Mouse (Mus musculus): Measurements from ENCODE around the gene Rack1. TPM values are rescaled to one million over a fixed set of nuclear protein-coding genes. Genes with fewer than 3 reads are reported as not detected.
"Not testable (repeated sequence)": the region's sequence is repeated elsewhere in the genome, so short reads cannot be mapped to it uniquely, and the experiment has no call there.

The Rack1 gene
- polyA plus RNA-seq, 1 experiment from 2014 or later: 665 TPM

DNA sequence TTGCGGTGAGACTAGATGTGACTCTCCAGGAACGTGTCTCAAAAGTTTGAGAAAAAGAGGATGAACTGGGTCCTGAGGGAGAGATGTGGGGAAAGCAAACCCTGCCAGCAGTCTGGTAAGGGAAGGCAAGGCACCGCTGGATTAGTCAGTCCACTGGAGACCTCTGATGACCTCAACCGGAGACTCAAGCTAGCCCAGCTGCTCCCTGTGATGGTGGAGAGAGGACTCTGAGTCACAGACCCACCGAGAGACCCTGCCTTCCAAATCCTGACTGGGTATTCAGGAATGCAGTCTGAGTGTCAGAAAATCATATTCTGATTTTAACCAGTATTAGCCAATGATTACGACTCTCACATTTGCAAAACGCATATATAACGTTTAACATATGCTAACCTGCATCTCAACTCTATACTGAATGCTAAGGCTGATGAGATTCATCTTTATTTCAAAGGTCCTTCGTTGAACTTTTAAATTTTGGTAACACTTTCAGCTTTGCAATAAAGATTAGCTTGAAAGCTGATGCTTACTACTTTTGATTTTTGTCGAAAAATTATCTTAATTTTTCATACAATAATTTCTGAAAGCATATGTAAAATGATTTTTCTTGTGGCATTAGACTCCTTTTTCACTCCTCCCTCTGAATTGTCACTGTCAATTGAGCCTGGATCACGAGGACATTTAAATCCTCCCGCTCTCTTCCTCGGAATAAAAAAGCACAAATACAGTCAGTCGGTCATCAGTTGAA is 22.8 kb downstream of the Rack1 start:
- Histone ChIP-seq H3K4me3 (peak overlapping the region; percentile 42), H3K36me3 (no peaks in the 10 kb centered on the region), H3K9ac (no peak overlapping the region), H3K4me1 (peaks cover 6% of the 10 kb centered on the region; the same call in 1 of the 2 replicates), H3K27ac (no peak overlapping the region), H3K4me2 (replicated peaks) (peak overlapping the region; percentile 69), H3K27me3 (peaks cover 14% of the 10 kb centered on the region), H3K9me3 (no peaks in the 10 kb centered on the region)
- no peak for ATAC-seq (ENCODE audit: insufficient number of reproducible peaks, insufficient read depth, low FRiP score, low TSS enrichment)
- WGBS: 28% methylated on average over 14 of the region's 14 CpGs

DNA sequence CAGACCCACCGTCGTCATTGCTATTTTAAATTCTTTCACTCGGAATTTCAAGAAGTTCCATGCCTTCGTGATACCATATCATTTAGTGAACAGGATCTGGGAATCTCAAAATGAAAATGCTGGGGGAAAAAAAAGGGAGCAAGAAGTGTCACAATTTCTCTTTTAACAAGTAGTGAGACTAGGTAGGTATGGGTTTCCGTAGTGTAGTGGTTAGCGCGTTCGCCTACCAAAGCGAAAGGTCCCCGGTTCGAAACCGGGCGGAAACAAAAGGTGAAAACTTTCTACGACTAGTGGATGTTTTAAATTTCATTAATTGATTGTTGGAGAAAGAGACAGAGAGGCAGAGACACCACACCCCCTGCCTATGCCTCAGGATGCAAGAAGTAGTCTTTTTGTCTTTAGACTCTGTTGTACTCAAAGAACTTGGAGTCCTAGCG is 23.4 kb downstream of the Rack1 start:
- Histone ChIP-seq H3K36me3 (no peaks in the 10 kb centered on the region), H3K4me1 (peaks cover 6% of the 10 kb centered on the region; the same call in 1 of the 2 replicates), H3K4me2 (replicated peaks) (peak overlapping the region; percentile 69), H3K9me3 (no peaks in the 10 kb centered on the region), H3K27me3 (peaks cover 14% of the 10 kb centered on the region), H3K9ac (peak overlapping the region; percentile 27; the same call in 1 of the 2 replicates), H3K4me3 (peak overlapping the region; percentile 42), H3K27ac (no peak overlapping the region)
- no peak for ATAC-seq (ENCODE audit: insufficient number of reproducible peaks, insufficient read depth, low FRiP score, low TSS enrichment)
- WGBS: under 1% methylated on average over 15 of the region's 15 CpGs

DNA sequence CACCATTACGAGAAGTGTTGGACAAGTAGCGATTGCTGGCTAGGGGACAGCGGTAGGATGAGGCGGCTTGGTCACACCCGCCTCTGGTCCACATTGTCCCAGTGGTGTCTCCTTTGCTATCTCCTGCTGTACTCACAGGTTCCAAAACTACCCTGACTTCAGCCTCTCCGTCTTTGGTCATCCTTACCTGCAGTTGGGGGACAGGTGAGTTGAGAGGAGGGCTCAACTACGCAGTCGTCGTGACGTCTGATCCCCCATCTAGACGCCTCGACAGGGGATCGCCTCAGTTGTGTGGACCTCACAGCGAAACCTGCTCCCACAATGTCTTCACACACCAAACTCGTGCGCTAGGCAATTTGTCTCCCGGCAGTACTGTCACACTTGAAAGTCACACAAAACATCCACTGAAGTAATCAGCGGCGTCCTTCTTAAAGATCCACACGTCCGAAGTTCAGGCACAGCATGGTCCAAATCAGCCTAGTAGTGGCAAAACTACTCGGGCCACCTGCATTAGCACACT is 24.2 kb downstream of the Rack1 start:
- WGBS: 5% methylated on average over 22 of the region's 22 CpGs
- Histone ChIP-seq H3K4me1 (peaks cover 6% of the 10 kb centered on the region; the same call in 1 of the 2 replicates), H3K4me2 (replicated peaks) (peak overlapping the region; percentile 69), H3K27ac (no peak overlapping the region), H3K27me3 (peaks cover 14% of the 10 kb centered on the region), H3K4me3 (peak overlapping the region; percentile 42), H3K36me3 (no peaks in the 10 kb centered on the region), H3K9me3 (no peaks in the 10 kb centered on the region), H3K9ac (peak overlapping the region; percentile 27; the same call in 1 of the 2 replicates)
- ATAC-seq (ENCODE audit: insufficient number of reproducible peaks, insufficient read depth, low FRiP score, low TSS enrichment): no peak

DNA sequence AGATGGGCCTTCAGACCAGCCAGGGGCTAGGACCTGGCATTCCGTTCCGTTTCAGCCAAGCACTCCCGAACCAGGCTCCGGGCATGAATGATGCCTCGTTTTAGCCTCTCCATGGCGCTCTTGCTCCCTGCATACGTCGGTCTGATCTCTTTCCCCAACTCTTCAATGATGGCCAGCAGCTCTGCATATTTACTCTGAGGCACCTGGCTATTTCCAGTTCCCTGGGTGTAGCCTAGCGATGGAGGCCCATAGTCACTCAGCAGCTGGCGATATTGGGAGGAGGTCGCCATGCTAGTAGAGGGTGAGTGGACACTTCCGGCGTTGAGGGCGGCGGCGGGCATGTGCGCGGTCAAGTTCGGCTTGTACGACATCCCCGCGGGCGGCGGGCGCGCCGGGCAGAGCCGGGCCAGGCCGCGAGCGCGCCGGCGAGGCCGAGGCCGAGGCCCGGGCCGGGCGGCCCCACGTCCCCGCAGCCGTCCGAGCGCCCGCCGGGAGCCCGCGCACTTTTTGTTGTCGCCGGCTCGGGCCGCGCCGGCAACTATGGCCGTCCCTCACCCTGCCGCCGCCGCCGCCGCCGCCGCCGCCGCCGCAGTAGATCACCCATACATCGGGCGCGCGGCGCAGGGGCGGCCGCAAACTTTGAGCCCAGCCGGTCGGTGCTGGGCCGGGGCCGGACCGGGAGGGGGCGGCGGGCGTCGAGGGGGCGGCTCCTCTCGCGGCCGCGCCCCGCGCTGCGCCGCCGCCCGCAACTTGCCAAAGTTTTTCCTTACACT is 26.0 kb downstream of the Rack1 start, which contains the start of the genes Trim7 and Gm12184:
TSS of gene Trim7 (plus strand) at position 162 of the 773 bp plus-strand sequence.
TSS of gene Gm12184 (minus strand) at position 677 of the 773 bp plus-strand sequence.
- Histone ChIP-seq H3K9ac (peak within 1 kb of the TSS; percentile 45; the same call in 1 of the 2 replicates), H3K27me3 (peaks cover 14% of the 10 kb centered on the region), H3K4me2 (replicated peaks) (peak within 1 kb of the TSS; percentile 69), H3K4me3 (peak within 1 kb of the TSS; percentile 40)
- H3K27ac ChIP-seq, H3K4me1 ChIP-seq, H3K36me3 ChIP-seq, H3K9me3 ChIP-seq: not testable (repeated sequence)
- WGBS: under 1% methylated on average over 59 of the region's 92 CpGs
- ATAC-seq (ENCODE audit: insufficient number of reproducible peaks, insufficient read depth, low FRiP score, low TSS enrichment): peak; percentile 76

DNA sequence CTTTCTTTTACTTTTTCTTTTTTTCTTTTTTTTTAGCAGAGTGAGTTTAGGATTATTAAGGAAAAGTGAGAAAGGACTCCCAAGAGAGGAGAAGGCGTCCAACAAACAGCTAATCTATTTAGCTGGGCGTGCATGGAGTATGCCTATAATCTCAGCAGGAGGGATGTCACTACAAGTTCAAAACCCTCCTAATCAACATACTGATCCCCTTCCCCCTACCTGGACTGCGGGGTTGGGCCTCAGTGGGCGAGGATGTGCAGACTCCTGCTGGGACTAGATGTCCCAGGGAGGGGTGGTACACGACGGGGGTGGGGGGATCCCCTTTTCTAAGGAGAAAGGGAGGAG is 26.6 kb downstream of the Rack1 start:
- H3K4me1 ChIP-seq: peaks cover 6% of the 10 kb centered on the region; the same call in 1 of the 2 replicates
- H3K36me3 ChIP-seq: no peaks in the 10 kb centered on the region
- H3K4me3 ChIP-seq: peak overlapping the region; percentile 40
- no peak overlapping the region for H3K27ac ChIP-seq
- no peak for ATAC-seq (ENCODE audit: insufficient number of reproducible peaks, insufficient read depth, low FRiP score, low TSS enrichment)
- peak overlapping the region; percentile 55 for H3K4me2 ChIP-seq (replicated peaks)
- peak overlapping the region; percentile 45; the same call in 1 of the 2 replicates for H3K9ac ChIP-seq
- H3K9me3 ChIP-seq: no peaks in the 10 kb centered on the region
- H3K27me3 ChIP-seq: peaks cover 14% of the 10 kb centered on the region
- WGBS: 5% methylated on average over 6 of the region's 6 CpGs

DNA sequence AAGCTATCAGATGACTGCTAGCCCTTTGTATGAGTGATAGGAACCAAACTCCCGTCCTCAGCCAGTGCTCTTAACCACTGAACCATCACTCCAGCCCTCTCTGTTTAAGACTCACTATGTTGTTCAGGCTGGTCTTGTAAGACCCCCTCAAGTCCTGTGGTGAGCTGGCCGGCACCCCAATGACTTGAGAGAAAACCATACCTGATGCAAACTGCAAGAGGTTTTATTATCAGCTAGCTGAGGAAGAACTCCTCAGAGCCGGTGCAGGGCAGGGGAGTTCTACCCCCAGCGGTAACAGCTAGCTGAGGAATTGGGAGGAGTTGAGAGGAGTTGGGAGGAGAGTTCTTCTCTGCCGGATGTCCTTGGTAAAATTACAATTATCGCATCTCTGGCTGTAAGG is 27.8 kb downstream of the Rack1 start:
- H3K4me3 ChIP-seq: no peak overlapping the region
- ATAC-seq (ENCODE audit: insufficient number of reproducible peaks, insufficient read depth, low FRiP score, low TSS enrichment): no peak
- no peaks in the 10 kb centered on the region for H3K9me3 ChIP-seq
- no peak overlapping the region for H3K9ac ChIP-seq
- H3K27ac ChIP-seq: no peak overlapping the region
- WGBS: 59% methylated on average over 6 of the region's 6 CpGs
- peaks cover 6% of the 10 kb centered on the region; the same call in 1 of the 2 replicates for H3K4me1 ChIP-seq
- no peaks in the 10 kb centered on the region for H3K36me3 ChIP-seq
- H3K4me2 ChIP-seq (replicated peaks): no peak overlapping the region
- peaks cover 14% of the 10 kb centered on the region for H3K27me3 ChIP-seq

DNA sequence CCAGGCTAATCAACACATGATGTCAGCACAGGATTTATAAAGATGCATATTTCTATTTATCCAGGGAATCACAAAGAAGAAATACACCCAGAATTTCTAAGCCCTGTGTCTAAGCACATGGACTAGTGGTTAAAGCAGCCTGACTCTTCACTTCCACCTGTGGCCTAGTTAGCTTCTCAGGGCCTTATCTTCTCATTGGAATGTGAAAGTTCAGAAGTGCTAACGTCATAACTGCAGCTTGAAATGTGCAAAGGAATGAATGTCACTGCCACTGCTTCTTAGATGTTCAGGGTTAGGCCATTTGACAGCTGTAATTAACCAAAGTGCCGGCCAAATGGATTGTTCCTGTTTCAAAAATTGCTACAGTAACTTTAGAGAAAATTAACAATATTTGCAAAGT is 30.1 kb downstream of the Rack1 start:
- WGBS: 65% methylated on average over 2 of the region's 2 CpGs
- Histone ChIP-seq H3K4me2 (replicated peaks) (no peak overlapping the region), H3K27me3 (no peaks in the 10 kb centered on the region), H3K27ac (no peak overlapping the region), H3K4me3 (no peak overlapping the region), H3K4me1 (no peaks in the 10 kb centered on the region), H3K9ac (no peak overlapping the region), H3K36me3 (no peaks in the 10 kb centered on the region), H3K9me3 (no peaks in the 10 kb centered on the region)
- no peak for ATAC-seq (ENCODE audit: insufficient number of reproducible peaks, insufficient read depth, low FRiP score, low TSS enrichment)

DNA sequence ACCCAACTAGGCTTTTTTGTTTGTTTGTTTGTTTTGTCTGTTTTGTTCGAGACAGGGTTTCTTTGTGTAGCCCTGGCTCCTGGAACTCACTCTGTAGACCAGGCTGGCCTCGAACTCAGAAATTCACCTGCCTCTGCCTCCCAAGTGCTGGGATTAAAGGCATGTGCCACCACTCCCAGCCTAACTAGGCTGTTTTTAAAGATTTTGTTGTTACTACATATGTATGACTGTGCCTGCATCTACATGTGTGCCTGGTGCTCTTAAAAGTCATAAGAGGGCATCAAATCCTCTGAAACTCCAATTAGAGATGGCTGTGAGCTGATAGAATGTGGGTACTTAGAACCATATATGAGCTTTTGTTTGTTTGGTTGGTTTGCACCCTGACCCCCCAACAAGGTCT is 31.1 kb downstream of the Rack1 start:
- Histone ChIP-seq H3K36me3 (no peaks in the 10 kb centered on the region), H3K4me1 (no peaks in the 10 kb centered on the region), H3K9ac (no peak overlapping the region), H3K27ac (no peak overlapping the region), H3K9me3 (no peaks in the 10 kb centered on the region), H3K4me3 (no peak overlapping the region), H3K27me3 (0 out of 2 replicates have a peak, but pooled peaks cover 3% of the 10 kb centered on the region), H3K4me2 (replicated peaks) (no peak overlapping the region)
- WGBS: 75% methylated on average over 2 of the region's 2 CpGs
- ATAC-seq (ENCODE audit: insufficient number of reproducible peaks, insufficient read depth, low FRiP score, low TSS enrichment): no peak

DNA sequence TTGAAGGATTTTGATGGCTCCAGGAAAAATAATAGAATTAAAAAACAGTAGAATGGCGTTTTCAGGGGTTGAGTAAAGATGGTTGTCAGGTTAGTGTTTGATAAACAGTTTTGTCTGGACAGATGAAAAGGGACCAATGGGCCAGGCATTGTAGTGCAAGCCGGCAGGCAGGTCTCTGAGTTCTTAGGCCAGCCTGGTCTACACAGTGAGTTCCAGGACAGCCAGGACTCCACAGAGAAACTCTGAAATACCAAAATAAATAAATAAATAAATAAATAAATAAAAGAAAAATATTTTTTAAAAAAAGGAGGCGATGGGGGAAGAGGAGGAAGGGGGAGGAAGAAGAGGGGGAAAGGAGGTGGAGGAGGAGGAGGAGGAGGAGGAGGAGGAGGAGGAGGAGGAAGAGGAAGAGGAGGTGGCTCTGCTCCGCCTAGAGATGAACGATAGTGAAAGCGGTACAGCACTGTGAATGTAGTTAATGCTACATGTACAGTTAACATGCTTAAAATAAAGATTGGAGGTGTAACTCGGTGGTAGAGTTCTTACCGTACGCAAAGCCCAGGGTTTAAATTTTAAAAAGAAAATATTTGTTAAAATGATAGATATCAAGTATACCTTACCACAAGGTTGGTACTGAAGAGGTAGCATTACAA is 33.1 kb downstream of the Rack1 start:
- Histone ChIP-seq H3K4me1 (0 out of 2 replicates have a peak, but pooled peaks cover 2% of the 10 kb centered on the region), H3K27me3 (peaks cover 11% of the 10 kb centered on the region; the same call in 1 of the 2 replicates), H3K27ac (no peak overlapping the region), H3K4me2 (replicated peaks) (peak overlapping the region; percentile 57), H3K9ac (no peak overlapping the region), H3K9me3 (no peaks in the 10 kb centered on the region), H3K36me3 (no peaks in the 10 kb centered on the region), H3K4me3 (peak overlapping the region; percentile 60)
- ATAC-seq (ENCODE audit: insufficient number of reproducible peaks, insufficient read depth, low FRiP score, low TSS enrichment): no peak
- 36% methylated on average over 8 of the region's 9 CpGs for WGBS

DNA sequence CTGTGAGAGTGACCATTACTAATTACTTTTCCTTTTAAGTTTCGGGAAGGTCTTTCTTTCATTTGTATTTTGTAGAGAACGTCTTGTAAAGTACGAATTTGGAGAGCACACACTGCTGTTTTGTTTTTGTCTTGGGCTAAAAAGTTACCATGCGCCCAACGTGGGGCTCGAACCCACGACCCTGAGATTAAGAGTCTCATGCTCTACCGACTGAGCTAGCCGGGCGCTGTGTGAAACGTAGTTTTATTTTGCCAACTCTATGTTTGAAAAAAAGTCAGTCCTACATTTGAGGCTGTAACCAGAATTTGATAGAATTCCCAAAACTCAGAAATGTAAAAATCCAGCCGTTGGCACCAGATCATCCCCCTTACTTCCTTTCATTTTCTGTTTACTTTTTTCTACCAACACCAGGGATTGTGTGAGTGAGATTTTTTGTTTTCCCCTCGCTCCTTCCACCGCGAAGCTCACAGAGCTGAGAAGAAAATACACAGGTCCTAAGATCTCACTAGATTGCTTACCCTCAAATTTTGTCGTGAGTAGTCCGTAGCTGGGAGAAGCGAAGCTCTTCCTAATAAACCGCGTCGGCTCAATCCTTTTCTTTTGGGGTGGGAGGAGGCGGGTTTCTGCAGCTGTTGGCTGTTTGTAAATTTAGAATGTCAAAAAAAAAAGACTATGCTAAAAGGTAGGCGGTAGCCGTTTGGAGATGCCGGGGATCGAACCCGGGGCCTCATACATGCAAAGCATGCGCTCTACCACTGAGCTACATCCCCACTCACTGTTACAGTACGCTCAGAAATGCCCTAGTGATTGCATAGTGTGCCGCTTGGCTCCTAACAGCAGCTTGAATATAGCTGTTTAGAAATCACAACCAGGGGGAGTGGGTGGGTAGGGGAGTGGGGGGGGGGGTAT is 33.9 kb downstream of the Rack1 start:
- peak overlapping the region; percentile 57 for H3K4me2 ChIP-seq (replicated peaks)
- H3K4me3 ChIP-seq: peak overlapping the region; percentile 60
- no peaks in the 10 kb centered on the region for H3K36me3 ChIP-seq
- peak overlapping the region; percentile 45; the same call in 1 of the 2 replicates for H3K9ac ChIP-seq
- ATAC-seq (ENCODE audit: insufficient number of reproducible peaks, insufficient read depth, low FRiP score, low TSS enrichment): peak; percentile 85
- 0 out of 2 replicates have a peak, but pooled peaks cover 6% of the 10 kb centered on the region for H3K4me1 ChIP-seq
- peaks cover 15% of the 10 kb centered on the region; the same call in 1 of the 2 replicates for H3K27me3 ChIP-seq
- H3K27ac ChIP-seq: 0 out of 2 replicates have a peak overlapping the region, but pooled peaks have one; percentile 11
- under 1% methylated on average over 30 of the region's 30 CpGs for WGBS
- no peaks in the 10 kb centered on the region for H3K9me3 ChIP-seq

All from embryonic facial prominence, embryonic 12.5 days (tissue).